Mouse (Mus musculus) c-Kit-positive CD71-positive TER-119-negative erythroid progenitor cells, embryonic 14.5 days (primary cell): ENCODE data around the gene Dnah8.

Experiments used
- DNase-seq: peaks from one replicate; pipeline ENCODE4 v3.0.0-alpha.2; 2013; ENCODE audit warnings: low read depth

Gene Dnah8

DNA sequence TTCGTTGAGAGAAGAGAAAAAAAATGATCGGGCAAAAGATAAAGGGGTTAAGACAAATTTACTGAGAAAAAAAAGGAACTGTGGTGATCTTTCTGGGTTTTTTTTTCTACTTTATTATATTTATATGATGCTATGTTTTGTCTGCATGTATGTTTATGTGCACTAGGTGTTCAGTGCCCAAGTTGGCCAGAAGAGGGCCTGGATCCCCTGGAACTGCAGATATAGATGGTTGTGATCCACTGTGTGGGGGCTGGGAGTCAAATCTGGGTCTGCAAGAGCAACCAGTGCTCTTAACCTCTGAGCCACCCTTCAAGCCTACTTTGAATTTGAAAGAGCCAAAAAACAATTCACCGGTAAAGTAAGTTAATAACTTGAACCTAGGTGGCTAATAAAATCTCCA, 256.2 kb downstream of the Dnah8 start:
- no peak for DNase-seq

GRCm38 (mm10) chr17:30881001-30881400, 256.8 kb downstream of the Dnah8 start:
- DNase-seq, result no peak

DNA sequence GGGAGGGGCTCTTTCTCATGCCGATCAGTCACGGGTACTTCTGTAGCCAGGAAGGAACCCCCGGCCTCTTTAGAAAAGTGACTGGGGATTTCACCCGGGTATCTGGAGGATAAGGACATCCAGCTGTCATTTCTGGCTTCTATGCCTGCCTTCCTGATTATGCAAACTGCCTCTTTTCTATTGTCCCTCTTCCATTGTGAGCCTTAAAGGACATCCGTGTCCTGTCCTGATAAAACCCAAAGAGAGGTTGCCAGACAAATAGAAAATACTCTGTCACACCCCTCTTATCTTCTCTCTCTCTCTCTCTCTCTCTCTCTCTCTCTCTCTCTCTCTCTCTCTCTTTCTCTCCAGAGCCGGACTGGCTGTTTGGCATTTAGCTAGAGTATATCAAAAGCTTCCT, 258.1 kb downstream of the Dnah8 start:
- DNase-seq, result no peak

- DNase-seq, result no peak
Measured at GRCm38 (mm10) chr17:30883534-30883933, 259.4 kb downstream of the Dnah8 start.

GRCm38 (mm10) chr17:30892086-30892485, 267.9 kb downstream of the Dnah8 start:
- no peak for DNase-seq

GRCm38 (mm10) chr17:30892730-30893129, 268.6 kb downstream of the Dnah8 start:
- no peak for DNase-seq

GRCm38 (mm10) chr17:30897075-30897474, 272.9 kb downstream of the Dnah8 start:
- DNase-seq, result no peak

- DNase-seq, result no peak
Measured at GRCm38 (mm10) chr17:30901627-30902026, 277.5 kb downstream of the Dnah8 start, which contains the start of gene Glp1r. Glp1r (plus strand) TSS chr17:30901817.

- DNase-seq, result no peak
Measured at GRCm38 (mm10) chr17:30904096-30904495, 279.9 kb downstream of the Dnah8 start.

- DNase-seq, result no peak
Measured at GRCm38 (mm10) chr17:30907577-30907976, 283.4 kb downstream of the Dnah8 start.

DNA sequence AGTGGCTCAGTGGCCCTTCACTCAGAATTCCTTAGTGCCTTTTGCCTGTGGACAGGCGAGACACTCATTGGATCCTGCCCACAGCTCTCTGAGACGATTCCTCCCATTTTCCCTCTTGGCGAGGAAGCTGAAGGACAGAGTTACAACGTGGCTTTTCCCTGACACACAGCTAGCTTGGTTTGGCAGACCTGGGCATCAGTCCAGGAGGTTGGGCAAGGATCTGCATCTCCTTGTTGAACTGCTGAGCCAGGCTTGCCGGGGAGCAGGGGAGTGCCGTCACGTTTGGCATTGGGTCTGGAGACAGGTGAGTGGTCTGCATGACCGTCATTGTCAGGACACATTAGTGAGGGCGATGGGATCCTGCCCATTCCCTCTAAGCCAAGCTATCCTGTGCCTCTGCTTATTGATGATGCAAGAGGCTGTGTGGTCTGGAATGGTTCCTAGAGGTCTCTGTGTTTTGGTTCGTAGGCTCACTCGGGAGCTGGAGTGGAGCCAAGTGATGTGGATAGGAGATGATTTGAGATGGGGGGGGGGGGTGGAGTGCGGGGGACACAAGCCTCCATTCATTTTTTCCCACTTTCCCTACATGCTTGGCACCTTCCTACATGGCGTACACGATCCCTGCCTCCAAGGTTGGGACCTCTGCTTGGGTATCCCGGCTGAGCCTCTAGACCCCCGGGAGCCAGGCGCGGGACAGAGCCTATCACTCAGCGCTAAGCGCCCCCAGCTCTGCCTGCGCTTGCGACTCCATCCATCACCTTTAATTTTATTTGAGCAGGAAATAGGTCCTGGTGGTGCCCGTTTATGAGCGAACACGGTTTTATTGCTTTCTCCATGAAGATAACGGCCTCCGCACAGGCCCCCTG, 286.9 kb downstream of the Dnah8 start:
- no peak for DNase-seq

DNA sequence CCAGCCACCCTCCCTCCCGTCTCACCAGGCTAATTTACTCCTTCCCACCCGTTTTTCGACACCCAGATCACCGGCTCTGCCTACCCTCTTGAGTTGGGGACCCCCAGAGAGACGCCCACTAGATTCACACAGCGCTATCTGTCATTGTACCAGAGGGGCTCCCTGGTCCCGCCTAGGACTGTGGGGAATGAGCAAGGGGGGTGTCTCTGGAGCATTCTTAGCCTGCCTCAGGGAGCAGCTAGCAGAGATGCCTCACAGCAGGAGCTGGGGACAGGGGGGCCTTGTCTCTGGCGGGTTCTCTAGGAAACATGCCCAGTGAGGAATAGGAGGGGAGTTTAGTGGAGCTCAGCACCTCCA, 287.6 kb downstream of the Dnah8 start:
- no peak for DNase-seq

GRCm38 (mm10) chr17:30912536-30912935, 288.4 kb downstream of the Dnah8 start:
- DNase-seq, result no peak

DNA sequence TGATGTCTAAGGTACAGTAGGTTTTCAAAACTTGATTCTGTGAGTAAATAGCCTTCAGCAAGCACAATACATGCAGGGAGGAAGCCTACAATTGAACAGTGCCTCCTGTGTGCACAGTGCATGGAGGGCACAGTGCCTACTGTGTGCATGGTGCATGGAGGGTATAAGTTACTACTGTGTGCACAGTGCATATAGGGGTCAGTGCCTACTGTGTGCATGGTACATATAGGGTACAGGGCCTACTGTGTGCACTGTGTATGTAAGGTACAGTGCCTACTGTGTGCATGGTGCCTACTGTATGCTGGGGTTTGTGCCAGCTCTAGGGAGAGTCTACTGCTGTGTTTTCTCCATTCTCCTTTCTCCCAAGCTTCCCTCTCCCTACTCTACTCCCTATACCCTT, 290.1 kb downstream of the Dnah8 start:
- no peak for DNase-seq

- DNase-seq, result no peak
Measured at GRCm38 (mm10) chr17:30923566-30923965, 299.4 kb downstream of the Dnah8 start.
